Mouse (Mus musculus) layer of hippocampus, postnatal 10 days (tissue): Measurements from ENCODE around the gene Ccdc102a. TPM values are rescaled to one million over a fixed set of nuclear protein-coding genes. Genes with fewer than 3 reads are reported as not detected.

ENCODE experiments used
- DNase-seq, 2 experiments: peaks; one replicate each; pipeline ENCODE4 v3.0.0; 2021; ENCODE audit warnings: low spot score in 2 of 2
- total RNA-seq, 2 experiments: library from RNA; stranded (reverse); gene quantifications; 2 replicates each; pipeline ENCODE4 v1.2.3; 2021

Gene Ccdc102a
- total RNA-seq, 2 experiments from 2014 or later, result 4.0 to 4.2 TPM

- DNase-seq, result no peak
Observed at GRCm38 (mm10) chr8:94922176-94922575, 4.3 kb upstream of the Ccdc102a start.

- no peak for DNase-seq
Observed at GRCm38 (mm10) chr8:94919256-94919655, 1.4 kb upstream of the Ccdc102a start.

GRCm38 (mm10) chr8:94917352-94917751, 546 bp downstream of the Ccdc102a start:
- DNase-seq, result peak; percentile 87 to 89

GRCm38 (mm10) chr8:94916960-94917324, 956 bp downstream of the Ccdc102a start:
- no peak for DNase-seq

- DNase-seq, result no peak
Observed at GRCm38 (mm10) chr8:94916311-94916959, 1.5 kb downstream of the Ccdc102a start.

GRCm38 (mm10) chr8:94914701-94915101, 3.2 kb downstream of the Ccdc102a start:
- DNase-seq, result peak; percentile 36 to 38

GRCm38 (mm10) chr8:94914256-94914655, 3.6 kb downstream of the Ccdc102a start:
- no peak for DNase-seq

GRCm38 (mm10) chr8:94913061-94913660, 4.7 kb downstream of the Ccdc102a start:
- DNase-seq, result peak; percentile 62 to 76

- DNase-seq, result peak; percentile 74 to 79
Observed at GRCm38 (mm10) chr8:94908847-94909246, 9.1 kb downstream of the Ccdc102a start.

- no peak for DNase-seq
Observed at GRCm38 (mm10) chr8:94907591-94908300, 10.2 kb downstream of the Ccdc102a start.

GRCm38 (mm10) chr8:94904450-94905175, 13.3 kb downstream of the Ccdc102a start:
- DNase-seq, result peak; percentile 77 to 79

- DNase-seq, result no peak
Observed at GRCm38 (mm10) chr8:94903709-94904108, 14.2 kb downstream of the Ccdc102a start.

GRCm38 (mm10) chr8:94901031-94901430, 16.9 kb downstream of the Ccdc102a start:
- no peak for DNase-seq

GRCm38 (mm10) chr8:94900617-94901016, 17.3 kb downstream of the Ccdc102a start:
- DNase-seq, result no peak

GRCm38 (mm10) chr8:94899262-94899661, 18.6 kb downstream of the Ccdc102a start:
- DNase-seq, result no peak

- DNase-seq, result no peak
Observed at GRCm38 (mm10) chr8:94892917-94893316, 25.0 kb downstream of the Ccdc102a start.

- DNase-seq, result no peak
Observed at GRCm38 (mm10) chr8:94888383-94889036, 29.4 kb downstream of the Ccdc102a start.

- no peak for DNase-seq
Observed at GRCm38 (mm10) chr8:94880742-94881141, 37.2 kb downstream of the Ccdc102a start.

- no peak for DNase-seq
Observed at GRCm38 (mm10) chr8:94876820-94877219, 41.1 kb downstream of the Ccdc102a start.

GRCm38 (mm10) chr8:94876197-94876730, 41.6 kb downstream of the Ccdc102a start, which contains the start of gene Dok4:
TSS of gene Dok4 (minus strand) at chr8:94876330.
- peak; percentile 66 to 77 for DNase-seq

GRCm38 (mm10) chr8:94875871-94876150, 42.1 kb downstream of the Ccdc102a start:
- no peak for DNase-seq
